8 mouse cellular contexts compared by ENCODE assay signal in genomic region chr6:52838691-52839090, GRCm38 (mm10).
A peak's percentile ranks its signal among the peaks of the same experiment; 100 is the strongest.
DNase-seq lines count a peak whose midpoint lies in the region; ATAC-seq and TF ChIP-seq lines count a peak whose summit lies in the region.

No protein-coding gene starts in this region.

- 7% methylated on average over 8 of the region's 8 CpGs for WGBS in intestine, postnatal 0 days
- WGBS in midbrain, embryonic 14.5 days = 2% methylated on average over 8 of the region's 8 CpGs

- H3K4me3 ChIP-seq in intestine, postnatal 0 days (ENCODE audit: low read depth, low read length) = no peak overlapping the region
- H3K4me3 ChIP-seq in midbrain, embryonic 14.5 days (replicated peaks; ENCODE audit: low read depth, low read length) = no peak overlapping the region

- H3K9me3 ChIP-seq in intestine, postnatal 0 days (ENCODE audit: control insufficient read depth) = no peaks in the 10 kb centered on the region
- no peaks in the 10 kb centered on the region for H3K9me3 ChIP-seq in midbrain, embryonic 14.5 days (ENCODE audit: control insufficient read depth, low read length)

- no peaks in the 10 kb centered on the region for H3K27me3 ChIP-seq in intestine, postnatal 0 days (replicated peaks; ENCODE audit: control insufficient read depth, insufficient read depth, low read length)
- no peaks in the 10 kb centered on the region for H3K27me3 ChIP-seq in midbrain, embryonic 14.5 days (ENCODE audit: control insufficient read depth, insufficient read depth, low read length)

- peak; percentile 88 for TF ChIP-seq CTCF in intestine, postnatal 0 days (IDR thresholded peaks at IDR 0.05; ENCODE audit: low read depth)

- no peak for ATAC-seq in intestine, postnatal 0 days
- peak; percentile 73; the same call in 1 of the 2 replicates for ATAC-seq in midbrain, embryonic 14.5 days (ENCODE audit: low FRiP score, low TSS enrichment)

- DNase-seq in 3134 (ENCODE audit: extremely low read depth, insufficient read length, low spot score) = peak; percentile 38
- peak; percentile 89 for DNase-seq in adrenal gland, postnatal 10 days
- peak; percentile 84 for DNase-seq in embryo, embryonic 9.5 days (ENCODE audit: extremely low spot score)
- DNase-seq in gastrocnemius, postnatal 4 days (ENCODE audit: low spot score in 2 of 2) = peak; percentile 66 to 85
- peak; percentile 67 to 82 for DNase-seq in left cerebral cortex, postnatal 36 days (ENCODE audit: low spot score in 2 of 2)
- peak; percentile 96 for DNase-seq in midbrain, embryonic 14.5 days
- DNase-seq in spleen, adult 18-20 months = peak; percentile 26 to 67

- H3K36me3 ChIP-seq in intestine, postnatal 0 days (ENCODE audit: control insufficient read depth, insufficient read depth) = no peaks in the 10 kb centered on the region
- no peaks in the 10 kb centered on the region for H3K36me3 ChIP-seq in midbrain, embryonic 14.5 days (ENCODE audit: control insufficient read depth, insufficient read depth, low read length)

- no peaks in the 10 kb centered on the region for H3K4me1 ChIP-seq in intestine, postnatal 0 days (replicated peaks; ENCODE audit: control insufficient read depth, insufficient read depth, low read length)
- peaks cover 9% of the 10 kb centered on the region for H3K4me1 ChIP-seq in midbrain, embryonic 14.5 days (ENCODE audit: control insufficient read depth, insufficient read depth, low read length)

- no peak overlapping the region; the same call in 1 of the 2 replicates for H3K4me2 ChIP-seq in intestine, postnatal 0 days (replicated peaks; ENCODE audit: low read depth)
- no peak overlapping the region for H3K4me2 ChIP-seq in midbrain, embryonic 14.5 days (ENCODE audit: low read length)

- intact Hi-C loops in left cerebral cortex, postnatal 36 days (cut with DNase I) = loop anchor here (5.0 kb wide), 2 partner anchors 116 to 581 kb away; no protein-coding TSS in a partner anchor

- no peak overlapping the region for H3K9ac ChIP-seq in intestine, postnatal 0 days (ENCODE audit: low read depth, low read length)
- H3K9ac ChIP-seq in midbrain, embryonic 14.5 days (replicated peaks; ENCODE audit: low read length) = no peak overlapping the region

- H3K27ac ChIP-seq in intestine, postnatal 0 days (ENCODE audit: low read depth, low read length) = no peak overlapping the region
- H3K27ac ChIP-seq in midbrain, embryonic 14.5 days (replicated peaks; ENCODE audit: low read depth, low read length) = no peak overlapping the region

Comparison
In these comparisons a context has a peak if more than half of its experiments do, and no peak if none do; other contexts are left out.
1. DNase-seq: peak in every context shown above with its lines; median percentile 96 in midbrain, embryonic 14.5 days; 89 in adrenal gland, postnatal 10 days; 84 in embryo, embryonic 9.5 days; 76 in gastrocnemius, postnatal 4 days; 74 in left cerebral cortex, postnatal 36 days; 46 in spleen, adult 18-20 months; 38 in 3134.